Mouse (Mus musculus): ENCODE measurements around the gene Ddr1. TPM values are rescaled to one million over a fixed set of nuclear protein-coding genes. Genes with fewer than 3 reads are reported as not detected.

The Ddr1 gene
- polyA plus RNA-seq, 1 experiment = 65.6 TPM

- H3K4me3 ChIP-seq = no peak within 1 kb of the TSS
- H3K4me2 ChIP-seq (ENCODE audit: low read depth) = no peak within 1 kb of the TSS
- peaks cover 24% of the 10 kb centered on the region for H3K27me3 ChIP-seq (ENCODE audit: control insufficient read depth, insufficient read depth, insufficient read length)
- H3K79me2 ChIP-seq (ENCODE audit: control insufficient read depth, insufficient read depth) = no peaks in the 10 kb centered on the region
- no peak for TF ChIP-seq MYOD1 (IDR thresholded peaks at IDR 0.05; ENCODE audit: control insufficient read depth in 1 of 3, insufficient read length in 2 of 3, low read depth in 2 of 3)
- no peak for TF ChIP-seq TCF3 (IDR thresholded peaks at IDR 0.05; ENCODE audit: insufficient read length, low read depth)
- TF ChIP-seq USF1 (IDR thresholded peaks at IDR 0.05; ENCODE audit: low read depth) = no peak
- no peak for TF ChIP-seq SRF (IDR thresholded peaks at IDR 0.05; ENCODE audit: control insufficient read depth, insufficient read length, low read depth)
- no peaks in the 10 kb centered on the region for H3K36me3 ChIP-seq (ENCODE audit: control insufficient read depth, insufficient read depth)
- H3ac ChIP-seq (ENCODE audit: control insufficient read depth, insufficient read length) = no peak within 1 kb of the TSS
These were observed 60.7 kb downstream of the Ddr1 start, which contains the start of gene Mucl3 for GRCm38 (mm10) chr17:35643609-35644236. Mucl3 (minus strand) TSS chr17:35643695.

GRCm38 (mm10) chr17:35639352-35639751, 65.1 kb downstream of the Ddr1 start:
- TF ChIP-seq POLR2AphosphoS2 (IDR thresholded peaks at IDR 0.05; ENCODE audit: insufficient read length, low read depth) = no peak
- TF ChIP-seq POLR2A (IDR thresholded peaks at IDR 0.05; ENCODE audit: insufficient read length, low read depth) = no peak
- no peak for TF ChIP-seq SRF (IDR thresholded peaks at IDR 0.05; ENCODE audit: control insufficient read depth, insufficient read length, low read depth)
- TF ChIP-seq TCF12 (IDR thresholded peaks at IDR 0.05; ENCODE audit: insufficient read depth, poor library complexity, severe bottlenecking) = no peak
- peaks cover 15% of the 10 kb centered on the region for H3K27me3 ChIP-seq (ENCODE audit: control insufficient read depth, insufficient read depth, insufficient read length)
- no peaks in the 10 kb centered on the region for H3K79me2 ChIP-seq (ENCODE audit: control insufficient read depth, insufficient read depth)
- no peak overlapping the region for H3ac ChIP-seq (ENCODE audit: control insufficient read depth, insufficient read length)
- no peak overlapping the region for H3K4me3 ChIP-seq
- H3K36me3 ChIP-seq (ENCODE audit: control insufficient read depth, insufficient read depth) = no peaks in the 10 kb centered on the region
- H3K4me2 ChIP-seq (ENCODE audit: low read depth) = no peak overlapping the region

- H3ac ChIP-seq (ENCODE audit: control insufficient read depth, insufficient read length) = no peak overlapping the region
- H3K36me3 ChIP-seq (ENCODE audit: control insufficient read depth, insufficient read depth) = no peaks in the 10 kb centered on the region
- no peaks in the 10 kb centered on the region for H3K79me2 ChIP-seq (ENCODE audit: control insufficient read depth, insufficient read depth)
- H3K4me3 ChIP-seq = no peak overlapping the region
- H3K27me3 ChIP-seq (ENCODE audit: control insufficient read depth, insufficient read depth, insufficient read length) = peaks cover 9% of the 10 kb centered on the region
- H3K4me2 ChIP-seq (ENCODE audit: low read depth) = peak overlapping the region; percentile 8
- no peak for TF ChIP-seq POLR2AphosphoS2 (IDR thresholded peaks at IDR 0.05; ENCODE audit: insufficient read length, low read depth)
- TF ChIP-seq USF1 (IDR thresholded peaks at IDR 0.05; ENCODE audit: low read depth) = no peak
- no peak for TF ChIP-seq MYOD1 (IDR thresholded peaks at IDR 0.05; ENCODE audit: control insufficient read depth in 1 of 3, insufficient read length in 2 of 3, low read depth in 2 of 3)
- TF ChIP-seq TCF3 (IDR thresholded peaks at IDR 0.05; ENCODE audit: insufficient read length, low read depth) = no peak
- no peak for TF ChIP-seq CEBPB (IDR thresholded peaks at IDR 0.05; ENCODE audit: insufficient read depth, poor library complexity, severe bottlenecking)
- no peak for TF ChIP-seq MYOG (IDR thresholded peaks at IDR 0.05; ENCODE audit: control insufficient read depth in 1 of 3, insufficient read depth in 1 of 3, insufficient read length in 2 of 3, low read depth in 2 of 3)
- no peak for TF ChIP-seq MAX (IDR thresholded peaks at IDR 0.05; ENCODE audit: low read depth)
- no peak for TF ChIP-seq REST (IDR thresholded peaks at IDR 0.05; ENCODE audit: insufficient read depth, insufficient read length)
- TF ChIP-seq SRF (IDR thresholded peaks at IDR 0.05; ENCODE audit: control insufficient read depth, insufficient read length, low read depth) = no peak
- no peak for TF ChIP-seq POLR2A (IDR thresholded peaks at IDR 0.05; ENCODE audit: insufficient read length, low read depth)
- no peak for TF ChIP-seq E2F4 (IDR thresholded peaks at IDR 0.05; ENCODE audit: insufficient read depth)
- no peak for TF ChIP-seq TCF12 (IDR thresholded peaks at IDR 0.05; ENCODE audit: insufficient read depth, poor library complexity, severe bottlenecking)
These were observed 65.8 kb downstream of the Ddr1 start for GRCm38 (mm10) chr17:35638475-35639190.

GRCm38 (mm10) chr17:35636363-35636762, 68.1 kb downstream of the Ddr1 start:
- peak overlapping the region; percentile 7 for H3K4me3 ChIP-seq
- no peaks in the 10 kb centered on the region for H3K36me3 ChIP-seq (ENCODE audit: control insufficient read depth, insufficient read depth)
- H3K79me2 ChIP-seq (ENCODE audit: control insufficient read depth, insufficient read depth) = no peaks in the 10 kb centered on the region
- H3ac ChIP-seq (ENCODE audit: control insufficient read depth, insufficient read length) = no peak overlapping the region
- TF ChIP-seq USF1 (IDR thresholded peaks at IDR 0.05; ENCODE audit: low read depth) (no peak), POLR2A (IDR thresholded peaks at IDR 0.05; ENCODE audit: insufficient read length, low read depth) (no peak), CEBPB (IDR thresholded peaks at IDR 0.05; ENCODE audit: insufficient read depth, poor library complexity, severe bottlenecking) (no peak), REST (IDR thresholded peaks at IDR 0.05; ENCODE audit: insufficient read depth, insufficient read length) (no peak), SRF (IDR thresholded peaks at IDR 0.05; ENCODE audit: control insufficient read depth, insufficient read length, low read depth) (no peak), TCF3 (IDR thresholded peaks at IDR 0.05; ENCODE audit: insufficient read length, low read depth) (no peak), MYOD1 (IDR thresholded peaks at IDR 0.05; ENCODE audit: control insufficient read depth in 1 of 3, insufficient read length in 2 of 3, low read depth in 2 of 3) (no peak), MAX (IDR thresholded peaks at IDR 0.05; ENCODE audit: low read depth) (no peak), TCF12 (IDR thresholded peaks at IDR 0.05; ENCODE audit: insufficient read depth, poor library complexity, severe bottlenecking) (no peak), MYOG (IDR thresholded peaks at IDR 0.05; ENCODE audit: control insufficient read depth in 1 of 3, insufficient read depth in 1 of 3, insufficient read length in 2 of 3, low read depth in 2 of 3) (no peak)
- H3K4me2 ChIP-seq (ENCODE audit: low read depth) = peak overlapping the region; percentile 38
- H3K27me3 ChIP-seq (ENCODE audit: control insufficient read depth, insufficient read depth, insufficient read length) = peaks cover 15% of the 10 kb centered on the region

- Histone ChIP-seq H3K36me3 (ENCODE audit: control insufficient read depth, insufficient read depth) (no peaks in the 10 kb centered on the region), H3K4me2 (ENCODE audit: low read depth) (peak overlapping the region; percentile 84), H3K79me2 (ENCODE audit: control insufficient read depth, insufficient read depth) (no peaks in the 10 kb centered on the region), H3K27me3 (ENCODE audit: control insufficient read depth, insufficient read depth, insufficient read length) (peaks cover 16% of the 10 kb centered on the region), H3K4me3 (peak overlapping the region; percentile 7), H3ac (ENCODE audit: control insufficient read depth, insufficient read length) (no peak overlapping the region)
- TF ChIP-seq E2F4 (IDR thresholded peaks at IDR 0.05; ENCODE audit: insufficient read depth) (no peak), MYOG (IDR thresholded peaks at IDR 0.05; ENCODE audit: control insufficient read depth in 1 of 3, insufficient read depth in 1 of 3, insufficient read length in 2 of 3, low read depth in 2 of 3) (no peak), MAX (IDR thresholded peaks at IDR 0.05; ENCODE audit: low read depth) (no peak), CEBPB (IDR thresholded peaks at IDR 0.05; ENCODE audit: insufficient read depth, poor library complexity, severe bottlenecking) (no peak), SRF (IDR thresholded peaks at IDR 0.05; ENCODE audit: control insufficient read depth, insufficient read length, low read depth) (no peak), USF1 (IDR thresholded peaks at IDR 0.05; ENCODE audit: low read depth) (no peak), MYOD1 (IDR thresholded peaks at IDR 0.05; ENCODE audit: control insufficient read depth in 1 of 3, insufficient read length in 2 of 3, low read depth in 2 of 3) (no peak), POLR2AphosphoS2 (IDR thresholded peaks at IDR 0.05; ENCODE audit: insufficient read length, low read depth) (no peak), POLR2A (IDR thresholded peaks at IDR 0.05; ENCODE audit: insufficient read length, low read depth) (no peak), REST (IDR thresholded peaks at IDR 0.05; ENCODE audit: insufficient read depth, insufficient read length) (no peak), TCF3 (IDR thresholded peaks at IDR 0.05; ENCODE audit: insufficient read length, low read depth) (no peak), TCF12 (IDR thresholded peaks at IDR 0.05; ENCODE audit: insufficient read depth, poor library complexity, severe bottlenecking) (no peak)
These were observed 68.7 kb downstream of the Ddr1 start for GRCm38 (mm10) chr17:35635699-35636111.
